Mouse (Mus musculus) gastrocnemius, adult 8-10 months (tissue): ENCODE results near the gene Cryzl1. TPM values are rescaled to one million over a fixed set of nuclear protein-coding genes. Genes with fewer than 3 reads are reported as not detected.

ENCODE experiments used
- DNase-seq, 2 experiments: peaks; one replicate each; pipeline ENCODE4 v3.0.0; 2022; ENCODE audit warnings: low spot score in 2 of 2
- total RNA-seq, 4 experiments: library from RNA; stranded (reverse); gene quantifications; 2 replicates each; pipeline ENCODE4 v1.2.4; 2022

Cryzl1 gene
- total RNA-seq = 10 to 100 TPM; 13.2 to 19.2 (median 15.8) TPM

DNA sequence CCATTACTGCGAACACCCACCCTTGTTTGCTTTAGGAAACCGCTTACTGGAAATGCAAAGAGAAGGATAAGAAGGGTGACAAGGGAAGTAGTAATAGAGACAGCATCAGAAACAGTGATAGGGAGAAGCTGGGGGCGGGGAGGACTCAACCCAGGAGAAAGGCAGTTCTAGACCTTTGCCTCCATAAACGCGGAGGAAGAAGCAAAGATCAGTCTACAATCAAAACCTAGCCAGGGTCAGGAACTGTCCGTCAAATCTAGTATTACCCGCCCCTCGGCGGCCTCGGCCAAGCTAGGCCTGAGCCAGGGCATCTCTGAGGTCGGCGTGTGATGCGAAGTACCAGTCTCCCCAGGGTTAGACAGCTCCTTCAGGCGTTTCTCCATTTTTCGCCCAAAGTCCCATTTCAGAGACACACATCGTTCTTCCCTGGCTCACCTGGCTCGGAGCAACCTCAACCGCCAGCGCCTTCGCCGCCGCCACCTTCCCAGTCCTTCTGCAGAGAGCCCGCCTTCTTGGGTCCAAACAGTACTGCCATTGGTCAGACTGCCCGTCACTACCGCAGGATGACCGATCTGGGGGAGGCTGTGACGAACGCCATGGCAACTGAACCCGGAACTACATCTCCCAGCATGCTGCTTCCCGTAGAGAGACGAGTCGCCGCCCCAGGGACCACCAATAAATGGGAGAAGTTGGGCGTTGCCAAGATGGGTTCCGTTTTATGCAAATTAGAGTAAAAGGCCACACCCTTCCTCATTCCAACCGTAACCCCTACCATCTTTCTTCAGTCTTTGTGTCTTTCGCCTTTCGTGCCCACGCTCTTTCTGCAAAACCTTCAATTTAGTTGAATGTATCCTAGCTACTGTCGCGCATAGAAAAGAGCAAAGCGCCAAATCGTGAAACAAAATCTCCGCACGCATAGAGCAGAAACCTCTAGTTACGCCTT is at the start of gene Cryzl1:
Gene Cryzl1, minus strand, starts transcription at position 853 of the 943 bp plus-strand sequence.
- DNase-seq = peak; percentile 97 to 99

- DNase-seq = no peak
These were observed 43.8 kb upstream of the Cryzl1 start for GRCm38 (mm10) chr16:91772586-91772985.

DNA sequence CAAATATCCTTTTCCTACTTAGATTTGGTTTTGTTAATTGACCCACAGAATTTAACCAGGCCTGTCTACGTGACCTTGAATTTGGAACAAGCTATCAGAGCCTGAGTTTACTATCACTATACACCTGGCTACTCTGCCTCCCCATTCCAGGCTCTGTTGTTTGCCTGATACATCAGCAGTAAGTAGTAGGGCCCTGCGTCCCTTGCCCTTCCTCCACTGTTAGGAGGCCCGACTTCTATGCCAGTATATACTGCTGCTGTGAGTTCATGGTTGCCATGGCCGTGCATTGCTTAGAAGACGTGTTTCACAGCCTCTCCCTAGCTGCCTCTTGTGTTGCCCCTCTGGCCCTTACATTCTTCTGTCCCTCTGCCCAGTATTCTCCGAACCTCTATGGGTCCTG is 42.6 kb upstream of the Cryzl1 start:
- DNase-seq = no peak

- no peak for DNase-seq
These were observed 41.9 kb upstream of the Cryzl1 start for GRCm38 (mm10) chr16:91770662-91771061.

- DNase-seq = no peak
These were observed 41.1 kb upstream of the Cryzl1 start for GRCm38 (mm10) chr16:91769911-91770310.

DNA sequence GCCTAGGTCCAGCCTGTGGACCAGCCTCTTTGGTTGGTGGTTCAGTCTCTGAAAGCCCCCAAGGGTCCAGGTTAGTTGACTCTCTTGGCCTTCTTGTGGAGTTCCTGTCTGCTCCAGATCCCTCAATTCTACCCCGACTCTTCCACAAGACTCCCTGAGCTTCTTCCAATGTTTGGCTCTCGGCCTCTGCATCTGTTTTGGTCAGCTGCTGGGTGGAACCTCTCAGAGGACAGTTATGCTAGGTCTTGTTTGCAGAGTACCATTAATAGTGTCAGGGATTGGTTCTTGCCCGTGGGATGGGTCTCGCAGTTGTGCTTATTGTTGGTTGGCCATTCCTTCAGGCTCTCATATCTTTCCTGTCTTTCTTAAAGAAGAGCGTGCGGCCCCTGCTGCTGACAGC is 39.8 kb upstream of the Cryzl1 start:
- peak in 1 of 2 experiments; percentile 31 for DNase-seq

DNA sequence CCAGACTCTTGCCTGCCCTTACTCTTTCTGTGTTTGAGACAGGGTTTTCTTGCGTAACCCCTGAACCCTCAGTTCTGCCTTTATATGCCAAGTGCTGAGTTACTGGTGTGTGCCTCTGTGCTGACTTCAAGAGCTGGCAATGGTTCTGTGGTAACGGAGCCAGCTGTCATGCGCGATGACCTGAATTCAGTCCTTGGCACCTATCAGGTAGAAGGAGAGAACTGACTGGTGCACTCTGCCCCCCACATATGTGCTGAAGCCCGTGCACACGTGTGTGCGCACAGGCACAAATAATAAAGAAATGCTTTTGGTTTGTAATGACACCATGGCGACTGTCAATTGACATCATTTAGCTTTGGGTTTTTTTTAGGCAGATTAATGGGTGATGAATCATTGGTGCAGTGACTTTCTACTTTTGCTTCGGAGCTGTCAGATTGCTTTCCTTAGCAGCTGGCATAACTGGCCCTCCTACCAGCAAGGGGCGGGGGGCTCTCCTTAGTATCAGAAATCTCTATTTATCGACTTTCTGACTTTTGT is 38.5 kb upstream of the Cryzl1 start:
- DNase-seq = peak; percentile 73 to 81

DNA sequence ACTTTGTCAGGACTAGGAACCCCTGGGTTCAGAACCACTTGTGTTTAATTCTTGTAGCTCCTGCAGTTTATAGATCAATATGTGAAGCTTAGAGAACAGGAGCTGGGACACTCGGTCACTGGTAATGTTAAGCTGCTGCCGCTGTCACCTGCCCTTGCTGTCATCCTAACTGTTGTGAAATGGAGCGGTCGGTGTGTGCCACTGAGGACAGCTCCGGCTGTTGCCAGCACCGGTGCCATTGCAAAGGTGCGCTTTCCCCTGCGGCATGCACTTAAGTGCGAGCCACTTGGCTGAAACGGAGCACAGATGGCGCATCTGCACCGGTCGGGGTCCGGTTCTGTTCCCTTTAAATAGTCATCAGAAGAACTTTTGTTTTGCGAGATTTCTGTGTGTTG is 37.0 kb upstream of the Cryzl1 start:
- no peak for DNase-seq

- no peak for DNase-seq
These were observed 36.5 kb upstream of the Cryzl1 start for GRCm38 (mm10) chr16:91765121-91765815.

DNA sequence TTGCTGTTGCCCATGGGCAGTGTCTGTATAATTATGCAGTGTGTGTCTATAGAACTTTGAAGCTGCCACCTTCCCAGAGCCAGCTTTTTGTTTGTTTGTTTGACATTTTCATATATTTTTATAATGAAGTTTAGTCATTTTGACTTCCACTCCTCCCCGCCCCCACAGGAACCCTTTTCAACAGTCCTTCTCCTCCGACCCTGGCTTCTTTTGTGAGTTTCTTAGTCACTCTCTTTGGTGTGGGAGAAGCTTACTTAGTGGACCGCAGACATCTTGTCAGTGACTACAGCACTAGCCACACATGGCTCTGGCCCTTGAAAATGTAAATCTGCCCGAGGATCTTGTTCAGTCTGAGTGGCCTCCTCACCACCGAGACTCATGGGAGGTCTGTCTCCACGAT is 35.6 kb upstream of the Cryzl1 start:
- DNase-seq = no peak

DNA sequence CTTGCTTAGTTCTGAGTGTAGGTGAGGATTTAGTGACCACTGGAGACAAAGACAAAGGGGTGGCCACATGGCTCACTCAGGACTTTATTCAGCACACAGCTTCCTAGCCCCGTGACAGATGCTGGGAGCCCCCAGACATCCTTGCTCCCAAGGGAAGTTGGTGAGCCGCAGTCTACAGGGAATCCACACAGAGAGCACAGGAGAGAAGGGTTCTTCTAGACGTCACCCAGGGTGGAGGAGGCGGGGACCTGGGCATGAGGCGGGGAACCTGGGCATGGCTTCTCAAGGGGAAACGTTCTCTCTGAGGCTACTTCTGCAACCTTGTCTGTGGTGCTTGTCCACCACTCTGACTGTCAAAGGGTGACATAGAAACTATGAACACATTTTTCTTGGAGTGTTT is 35.2 kb upstream of the Cryzl1 start:
- no peak for DNase-seq

GRCm38 (mm10) chr16:91762476-91762875 is 33.7 kb upstream of the Cryzl1 start:
- DNase-seq = no peak

DNA sequence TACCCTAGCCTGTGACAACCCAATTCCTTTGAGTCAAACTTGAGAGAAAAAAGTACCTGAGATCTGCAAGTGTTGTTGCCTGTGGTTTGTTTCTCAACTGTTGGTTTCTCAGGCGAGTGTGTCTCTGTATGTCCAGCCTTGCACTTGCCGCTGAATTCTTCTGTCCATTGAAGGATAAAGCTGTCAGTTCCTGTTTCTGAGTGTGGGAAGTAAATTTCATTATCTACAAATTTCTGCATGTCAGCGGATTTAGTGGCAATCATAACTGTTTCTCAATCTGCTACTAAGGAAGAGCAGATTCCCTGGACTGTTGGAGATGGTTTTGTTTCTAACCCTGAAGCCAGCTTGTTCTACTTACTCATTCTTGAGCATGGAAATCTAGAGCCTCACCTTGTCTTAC is 33.0 kb upstream of the Cryzl1 start:
- no peak for DNase-seq

DNA sequence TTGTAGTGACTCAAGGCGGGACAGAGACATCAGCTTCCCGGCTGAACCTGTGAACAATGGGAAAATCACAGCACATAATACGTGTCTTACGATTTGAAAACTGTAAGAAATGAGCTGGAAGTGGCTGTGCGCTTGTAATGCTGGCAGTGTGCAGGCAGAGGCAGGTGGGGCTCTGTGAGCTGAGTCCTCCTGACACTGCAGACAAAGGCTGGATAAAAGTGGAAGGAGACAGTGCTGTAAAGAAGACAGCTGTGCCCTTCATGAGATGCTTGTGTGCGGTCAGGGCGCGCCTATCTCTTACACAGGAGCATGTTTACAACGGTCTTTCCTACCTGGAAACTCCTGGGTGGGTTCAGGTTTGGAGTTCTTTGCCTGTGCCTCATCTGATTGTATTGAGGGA is 32.4 kb upstream of the Cryzl1 start:
- DNase-seq = no peak

DNA sequence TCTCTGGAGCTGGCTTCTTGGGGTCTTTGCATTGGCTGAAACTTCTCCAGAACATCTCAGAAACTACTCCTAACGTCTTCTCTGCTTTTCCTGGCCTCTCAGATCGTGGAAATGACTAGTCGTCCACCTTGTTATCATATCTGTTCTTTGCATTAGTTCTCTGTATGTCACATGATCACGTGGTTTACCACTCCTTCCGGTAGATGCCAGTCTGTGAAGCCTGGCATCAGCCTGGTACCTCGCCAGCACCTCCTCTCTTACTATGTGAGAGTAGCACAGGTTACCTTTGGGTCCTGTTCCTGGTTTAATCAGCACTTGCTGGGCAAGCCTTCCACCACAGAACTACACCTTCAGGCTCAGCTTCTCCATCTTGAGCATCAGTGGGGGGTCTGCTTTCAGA is 26.2 kb upstream of the Cryzl1 start:
- no peak for DNase-seq

- DNase-seq = no peak
These were observed 24.8 kb upstream of the Cryzl1 start for GRCm38 (mm10) chr16:91753611-91754010.

DNA sequence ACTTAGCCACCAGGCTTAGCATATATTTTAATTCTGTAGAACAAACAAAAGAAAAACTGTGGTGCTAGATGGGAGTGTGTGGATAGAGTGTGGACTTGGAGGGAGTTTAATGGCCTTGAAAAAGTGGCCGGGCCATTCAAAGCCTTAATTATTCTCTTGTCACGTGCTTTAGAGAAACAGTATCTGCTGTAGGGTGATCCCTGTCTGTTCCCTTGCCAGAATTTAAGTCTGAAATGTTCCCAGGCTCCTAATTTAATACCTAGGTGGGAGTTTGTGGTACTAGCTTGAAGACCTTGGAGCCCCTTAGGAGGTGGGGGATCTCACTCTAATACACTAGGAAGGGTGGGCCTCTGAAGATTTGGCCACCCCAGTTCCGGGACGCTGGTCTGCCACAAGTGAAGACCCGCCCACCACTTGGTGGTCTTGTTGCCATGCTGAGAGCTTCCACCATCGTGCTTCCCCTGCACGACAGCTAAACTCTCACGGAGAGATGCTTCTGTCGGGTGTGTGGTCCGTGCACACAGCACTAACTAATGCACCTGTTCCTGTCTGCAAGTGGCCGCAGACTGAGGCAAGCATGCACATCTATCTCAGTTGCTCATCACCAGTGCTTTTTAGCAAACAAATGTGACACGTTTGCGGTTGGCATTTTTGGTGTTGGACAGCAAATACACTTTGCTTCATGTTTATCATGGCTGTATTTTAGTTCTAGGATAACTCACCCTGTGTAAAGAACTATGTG is 23.0 kb upstream of the Cryzl1 start:
- DNase-seq = no peak

DNA sequence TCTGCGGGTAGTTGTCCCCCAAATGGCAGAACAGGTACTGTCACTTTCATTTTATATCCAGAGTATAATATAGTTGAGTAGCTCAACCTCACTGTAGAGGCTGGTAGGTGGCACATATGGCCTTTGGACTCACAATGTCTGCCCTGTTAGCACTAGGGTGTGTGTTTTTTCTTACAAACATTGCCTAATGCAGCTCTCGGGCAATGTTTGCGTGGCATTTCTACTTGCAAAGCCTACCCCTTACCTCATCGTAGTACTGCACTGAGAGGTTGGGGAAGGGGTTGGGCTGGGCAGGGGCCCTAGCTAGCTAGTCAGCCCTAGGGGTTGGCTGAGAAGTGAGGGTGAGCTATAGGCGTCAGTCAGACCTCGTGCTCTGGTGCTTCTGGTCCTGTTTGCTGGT is 18.8 kb upstream of the Cryzl1 start:
- no peak for DNase-seq

DNA sequence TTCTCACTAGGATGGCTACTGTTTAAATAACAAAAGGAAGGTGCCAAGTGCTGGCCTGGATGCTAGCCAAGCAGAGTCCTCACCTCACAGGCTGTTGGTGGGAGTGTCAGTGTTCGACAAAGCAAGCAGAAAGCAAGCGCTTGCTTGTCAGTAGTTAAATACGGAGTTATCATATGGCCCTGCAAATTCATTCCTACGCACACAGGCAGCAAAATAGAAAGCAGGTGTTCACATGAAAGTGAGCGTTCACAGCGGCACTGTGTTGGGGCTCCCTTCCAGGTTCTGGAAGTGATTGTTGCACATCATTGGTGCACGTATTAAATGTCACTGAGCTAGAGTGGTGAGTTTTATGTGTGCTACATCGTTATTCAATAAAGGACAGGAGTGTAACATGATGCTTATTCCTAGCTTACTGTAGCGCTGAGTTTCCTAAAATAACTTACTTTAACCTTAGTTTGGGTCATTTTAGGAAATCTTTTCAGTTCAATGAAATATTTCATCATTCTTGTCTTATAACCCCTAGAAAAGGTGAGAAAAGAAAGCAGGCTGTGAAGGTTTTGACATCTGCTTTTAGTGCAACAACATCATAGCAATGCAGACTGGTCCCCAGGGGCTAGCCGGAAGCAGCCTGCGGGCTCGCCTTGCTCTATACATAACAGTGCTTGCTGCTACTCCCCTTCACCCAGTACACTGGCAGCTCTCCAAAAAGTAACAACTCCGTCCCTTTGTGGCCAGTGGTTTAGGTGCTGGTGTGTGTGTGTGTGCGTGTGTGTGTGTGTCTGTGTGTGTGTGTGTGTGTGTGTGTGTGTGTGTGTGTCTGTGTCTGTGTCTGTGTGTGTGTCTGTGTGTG is 17.6 kb upstream of the Cryzl1 start:
- DNase-seq = no peak

GRCm38 (mm10) chr16:91743055-91743454 is 14.3 kb upstream of the Cryzl1 start:
- no peak for DNase-seq

- no peak for DNase-seq
These were observed 12.1 kb upstream of the Cryzl1 start for GRCm38 (mm10) chr16:91740918-91741255.
